Mouse (Mus musculus): Measurements from ENCODE around the gene Trpm3.

The Trpm3 gene

DNA sequence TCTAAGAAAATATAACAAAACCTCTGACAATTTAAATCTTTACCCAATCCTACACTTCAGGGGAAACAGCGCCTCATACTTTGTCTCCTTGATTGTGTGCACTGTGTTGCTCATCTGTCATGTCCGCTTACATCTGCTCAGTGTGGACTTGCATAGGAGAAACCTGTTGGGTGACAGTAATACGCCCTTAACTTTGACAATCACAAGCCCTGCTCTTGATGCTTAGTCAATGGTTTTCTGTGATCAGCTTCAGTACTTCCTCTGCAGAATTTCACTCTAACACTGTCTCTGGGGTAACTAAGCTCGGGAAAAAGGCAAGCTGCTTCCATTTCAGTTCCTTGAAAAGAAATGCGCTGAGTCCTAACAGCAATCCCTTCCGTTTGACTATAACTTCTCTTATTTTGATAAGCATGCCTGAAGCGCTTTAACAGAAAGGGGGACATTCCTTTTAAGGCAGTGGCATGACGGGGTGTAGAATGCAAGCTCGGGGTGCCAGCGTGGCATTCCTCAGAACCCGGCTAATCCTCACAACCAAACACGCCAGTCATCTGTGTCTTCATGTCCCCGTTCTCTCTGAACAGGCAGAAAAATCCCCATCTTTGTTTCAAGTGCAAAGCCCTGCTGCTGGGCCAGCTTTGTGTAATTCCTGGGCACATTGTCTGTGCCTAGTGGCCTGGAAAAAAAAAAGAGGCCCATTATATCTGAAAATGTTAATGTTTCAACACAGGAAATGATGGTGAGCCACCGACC is 517.8 kb downstream of the Trpm3 start:
- DNase-seq, result no peak

DNA sequence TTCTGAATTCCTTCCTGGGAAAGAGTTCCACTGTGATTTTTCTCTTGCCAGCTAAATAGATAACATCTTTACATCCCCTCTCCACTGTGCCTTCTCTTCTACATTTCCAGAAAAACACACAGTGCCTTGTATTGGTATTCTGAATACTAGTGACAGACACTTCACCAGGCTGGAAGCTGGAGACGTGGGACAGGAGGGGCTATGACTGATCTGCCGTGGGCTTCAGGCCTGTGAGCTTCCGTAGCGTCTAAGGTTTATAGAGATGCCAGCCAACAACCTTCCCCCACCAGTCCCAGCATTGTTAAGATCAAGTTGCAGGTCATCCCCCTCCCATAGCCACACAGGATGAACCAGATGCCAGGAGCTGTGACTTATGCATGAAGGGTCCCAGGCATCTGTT is 518.4 kb downstream of the Trpm3 start:
- no peak for DNase-seq

GRCm38 (mm10) chr19:22665401-22665800 is 526.6 kb downstream of the Trpm3 start:
- DNase-seq, result no peak

DNA sequence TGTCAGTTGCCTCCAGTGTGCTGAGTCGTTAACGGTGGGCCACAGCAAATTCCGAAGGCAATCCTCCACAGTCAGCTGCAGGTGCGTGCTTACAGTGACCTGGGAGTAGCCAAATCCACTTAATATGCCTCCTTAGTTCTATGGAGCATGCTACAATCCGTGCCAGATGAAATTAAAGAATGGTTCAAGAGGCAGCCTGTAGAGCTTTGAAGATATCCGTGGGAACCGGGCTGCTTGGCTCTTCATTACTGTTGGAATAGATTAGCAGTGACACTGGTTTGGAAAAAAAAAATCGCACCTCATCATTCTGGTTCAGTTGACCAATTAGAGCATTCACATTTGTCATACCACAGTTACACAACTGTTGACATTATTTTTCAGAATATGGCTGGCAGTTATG is 531.4 kb downstream of the Trpm3 start:
- peak; percentile 61 for DNase-seq

GRCm38 (mm10) chr19:22672892-22673291 is 534.0 kb downstream of the Trpm3 start:
- DNase-seq, result no peak

DNA sequence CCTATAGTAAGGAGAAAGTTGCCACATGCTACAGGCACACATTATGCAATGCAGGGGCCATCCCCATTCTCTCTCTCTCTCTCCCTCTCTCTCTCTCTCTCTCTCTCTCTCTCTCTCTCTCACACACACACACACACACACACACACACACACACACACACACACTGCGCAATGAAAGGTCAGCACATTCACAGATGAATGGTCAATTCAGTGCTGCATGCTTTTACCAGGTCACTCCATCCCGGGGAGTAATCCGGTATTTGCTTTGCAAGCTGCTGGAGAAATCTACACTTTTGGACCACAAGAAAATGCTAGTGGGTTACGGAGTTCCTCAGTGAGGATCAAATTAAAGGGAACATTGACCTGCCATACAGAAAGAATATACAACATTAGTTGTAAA is 537.4 kb downstream of the Trpm3 start:
- DNase-seq, result peak; percentile 63

DNA sequence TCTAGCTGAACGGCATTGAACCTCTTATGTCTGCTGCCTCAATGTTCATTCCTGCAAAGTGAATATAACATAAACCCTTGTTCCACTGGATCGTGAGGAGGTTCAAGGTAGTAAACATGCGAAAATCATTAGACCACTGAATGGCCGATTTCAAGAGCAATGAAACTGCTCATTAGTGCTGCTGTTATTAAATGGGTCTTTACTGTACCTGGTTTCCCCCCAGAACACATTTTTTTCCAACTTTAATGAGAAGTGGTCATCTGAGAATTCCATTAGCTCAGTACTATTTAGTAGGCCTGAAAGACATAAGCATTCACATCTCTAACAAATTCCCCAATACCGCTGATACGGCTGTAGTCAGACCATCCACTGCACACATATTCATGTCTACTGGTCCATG is 543.4 kb downstream of the Trpm3 start:
- DNase-seq, result no peak

- no peak for DNase-seq
Observed at GRCm38 (mm10) chr19:22691995-22692394, 553.1 kb downstream of the Trpm3 start.

- DNase-seq, result no peak
Observed at GRCm38 (mm10) chr19:22692553-22692952, 553.7 kb downstream of the Trpm3 start.

DNA sequence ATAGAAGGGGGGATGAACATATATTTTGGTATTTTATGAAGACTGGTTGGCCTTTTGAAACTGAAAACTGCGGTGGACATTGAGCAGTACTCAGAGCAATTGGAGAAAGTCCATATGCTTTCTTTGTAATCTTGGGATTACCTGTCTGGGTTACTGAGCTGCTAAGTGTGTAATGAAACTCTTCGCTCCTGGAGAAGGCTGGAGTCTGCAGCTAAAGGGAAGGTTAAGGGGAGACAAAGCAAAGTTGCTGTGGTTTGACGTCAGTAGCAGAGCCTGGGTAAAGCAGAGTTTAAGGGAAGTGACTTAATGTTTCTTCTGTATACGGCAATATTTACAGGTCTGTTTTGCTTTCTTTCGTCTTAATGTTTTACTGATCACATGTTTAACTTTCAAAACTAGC is 554.1 kb downstream of the Trpm3 start:
- no peak for DNase-seq

DNA sequence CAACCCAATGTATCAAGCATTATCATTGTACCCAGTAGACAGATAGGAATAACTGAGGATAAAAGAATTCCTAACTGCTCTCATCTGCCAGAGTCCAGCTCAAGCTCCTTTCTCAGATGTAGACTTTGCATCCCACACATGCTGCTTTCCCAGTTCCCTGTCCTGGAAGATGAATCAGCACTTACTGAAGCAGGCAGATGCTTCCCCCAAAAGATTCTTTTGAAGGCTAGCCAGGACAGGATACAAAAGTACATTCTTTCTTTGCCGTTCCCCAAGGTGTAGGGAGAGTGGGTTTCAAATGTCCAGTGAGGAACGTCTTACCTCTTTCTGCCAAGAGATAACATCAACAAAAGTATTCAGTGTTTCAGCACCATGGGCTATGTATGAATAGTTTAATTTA is 556.6 kb downstream of the Trpm3 start:
- no peak for DNase-seq

DNA sequence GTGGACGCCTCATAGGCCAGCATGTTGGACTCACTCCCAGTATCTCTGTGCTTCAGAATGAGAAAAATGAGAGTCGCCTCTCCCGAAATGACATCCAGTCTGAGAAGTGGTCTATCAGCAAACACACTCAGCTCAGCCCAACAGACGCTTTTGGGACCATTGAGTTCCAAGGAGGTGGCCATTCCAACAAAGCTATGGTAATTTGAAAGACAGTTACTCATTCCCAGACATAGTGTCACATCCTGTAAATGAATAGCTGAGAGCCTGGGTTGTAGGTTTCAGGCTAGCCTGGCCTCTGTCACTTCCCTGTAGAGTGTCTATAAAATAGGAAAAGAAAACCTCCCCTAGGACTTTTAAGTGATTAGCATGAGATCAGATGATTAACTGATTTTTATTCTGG is 559.9 kb downstream of the Trpm3 start:
- no peak for DNase-seq

GRCm38 (mm10) chr19:22700871-22701651 is 562.2 kb downstream of the Trpm3 start:
- DNase-seq, result no peak

DNA sequence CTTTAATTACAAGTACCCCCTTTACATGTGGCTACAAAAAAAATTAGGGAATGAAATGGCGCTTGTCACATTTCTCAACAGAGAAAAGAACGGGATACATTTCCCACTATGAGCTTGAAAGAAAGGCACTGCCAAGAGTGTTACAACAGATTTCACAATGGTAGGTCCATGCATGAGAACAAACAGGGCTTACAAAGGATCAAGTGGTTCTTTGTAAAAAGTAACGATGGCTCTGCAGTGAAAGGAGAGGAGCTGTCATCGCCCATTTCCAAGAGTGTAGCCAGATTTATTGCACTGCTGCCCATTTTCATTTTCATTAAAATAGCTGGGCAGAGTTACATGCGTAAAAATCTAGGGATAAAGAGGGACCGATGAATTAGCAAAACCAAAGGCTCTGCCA is 565.0 kb downstream of the Trpm3 start:
- no peak for DNase-seq

DNA sequence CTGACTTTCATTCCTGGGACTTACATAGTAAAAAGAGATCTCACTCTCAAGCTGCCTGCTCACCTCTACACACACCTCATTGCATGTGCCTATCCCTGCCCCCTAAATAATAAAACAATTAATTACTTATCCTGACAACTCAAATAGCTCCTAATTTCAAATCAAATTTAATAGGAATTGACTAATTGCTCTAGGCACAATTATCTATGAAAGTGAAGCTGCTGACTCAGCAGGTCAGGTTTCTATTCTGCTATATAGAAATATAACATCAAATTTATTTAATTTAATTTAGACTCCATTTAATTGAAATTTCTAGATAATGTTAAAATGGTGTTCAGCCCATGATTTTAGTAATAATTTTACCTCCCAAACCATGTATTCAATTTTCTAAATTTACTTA is 566.6 kb downstream of the Trpm3 start:
- DNase-seq, result no peak

DNA sequence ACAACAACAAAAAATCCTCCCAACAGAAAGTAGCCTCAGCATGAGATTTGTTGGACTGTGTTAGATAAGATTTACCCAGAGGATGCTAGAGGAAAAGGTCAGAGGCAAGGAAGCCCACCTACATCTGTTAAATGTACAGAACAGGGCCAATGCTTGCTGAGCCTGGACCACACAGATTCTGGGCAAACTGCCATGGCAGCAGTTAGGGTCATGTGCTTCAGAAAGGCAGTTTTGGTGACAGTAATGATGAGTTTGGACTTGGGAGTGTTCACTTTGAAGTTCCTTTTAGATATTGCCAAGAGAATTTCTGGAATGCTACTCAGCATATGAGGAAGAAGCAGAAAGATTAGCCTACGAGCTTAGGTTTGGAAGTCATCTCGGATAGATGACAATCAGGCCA is 580.2 kb downstream of the Trpm3 start:
- DNase-seq, result peak; percentile 58

- no peak for DNase-seq
Observed at GRCm38 (mm10) chr19:22729846-22730245, 591.0 kb downstream of the Trpm3 start.

DNA sequence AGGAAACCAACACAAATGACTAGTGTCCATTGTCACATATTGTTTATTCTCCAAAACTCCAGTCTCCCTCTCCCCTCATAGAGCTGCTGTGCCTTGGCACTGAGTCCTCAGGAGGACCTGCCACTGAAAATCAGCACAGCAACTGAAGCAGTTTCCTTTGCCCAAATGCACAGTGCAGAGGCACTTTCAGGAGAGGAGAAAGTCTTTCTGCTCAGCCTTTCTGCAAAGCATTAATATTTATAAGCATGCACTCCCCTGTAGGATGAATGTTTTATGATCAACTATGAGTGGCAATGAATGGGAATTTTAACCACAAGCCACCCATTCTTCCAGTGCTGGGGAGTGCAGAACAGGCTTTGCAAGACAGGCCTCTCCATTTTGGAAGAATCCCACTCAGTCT is 592.1 kb downstream of the Trpm3 start:
- DNase-seq, result no peak

DNA sequence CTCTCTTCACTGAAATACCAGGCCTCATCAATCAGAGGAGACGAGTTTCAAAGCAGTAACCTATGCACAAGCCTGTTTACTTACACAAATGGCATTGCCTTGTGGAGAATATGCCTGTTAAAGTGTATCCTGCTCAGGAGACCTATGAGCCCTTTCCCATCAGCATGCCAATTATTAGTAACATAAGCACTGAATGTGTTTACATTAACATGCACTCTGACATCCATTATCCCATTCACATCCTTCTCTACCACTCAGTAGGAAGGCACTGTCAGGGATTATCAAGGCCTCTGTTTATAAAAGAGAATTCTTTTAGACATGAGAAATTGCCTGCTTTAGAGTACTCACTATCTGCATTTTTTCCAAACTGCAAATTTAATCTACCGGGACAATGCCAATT is 598.0 kb downstream of the Trpm3 start:
- DNase-seq, result no peak

GRCm38 (mm10) chr19:22739240-22739639 is 600.4 kb downstream of the Trpm3 start:
- DNase-seq, result no peak

DNA sequence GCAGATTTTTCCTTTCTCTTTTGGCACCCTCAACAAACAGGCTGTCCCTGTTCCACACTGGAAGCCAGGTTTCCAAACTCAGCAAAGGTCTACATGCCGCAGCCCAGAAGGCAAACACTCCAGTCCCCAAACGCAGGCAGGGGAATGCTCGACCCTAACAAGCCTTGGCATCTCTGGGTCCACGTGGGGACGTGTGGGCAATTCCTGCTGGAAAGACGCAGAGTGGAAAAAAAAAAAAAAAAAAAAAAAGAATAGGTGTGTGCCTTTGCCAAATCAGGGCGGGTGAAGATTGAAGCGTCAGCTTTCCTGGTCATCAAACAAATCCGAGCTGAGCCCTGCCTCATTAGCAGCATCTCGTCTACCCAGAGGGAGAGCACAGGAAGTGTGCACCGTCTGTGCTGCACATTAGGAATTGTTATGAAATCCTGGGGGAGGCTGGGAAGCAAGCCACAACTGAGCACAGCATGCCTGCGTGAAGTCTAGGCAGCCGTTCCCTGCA is 614.5 kb downstream of the Trpm3 start:
- peak; percentile 96 for DNase-seq

DNA sequence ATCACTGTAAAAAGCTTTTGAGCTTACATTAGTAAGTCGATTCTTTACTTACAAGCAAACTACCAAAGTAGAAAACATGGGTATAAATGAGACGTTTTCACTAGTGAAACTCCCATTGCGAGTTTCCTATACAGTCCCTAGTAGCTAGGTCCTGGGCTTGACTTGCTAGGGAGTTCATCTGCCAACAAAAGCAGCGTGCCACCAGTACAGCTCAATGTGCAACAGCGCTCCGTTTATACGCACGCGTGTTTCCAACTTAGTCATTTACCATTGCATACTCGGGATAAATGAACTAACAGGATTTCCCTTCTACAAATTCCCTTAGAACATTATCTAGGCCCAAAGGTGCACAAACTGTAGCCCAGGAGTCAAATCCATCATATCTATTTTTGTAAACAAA is 615.2 kb downstream of the Trpm3 start:
- no peak for DNase-seq

- DNase-seq, result peak; percentile 52
Observed at GRCm38 (mm10) chr19:22754498-22754897, 615.7 kb downstream of the Trpm3 start.

DNA sequence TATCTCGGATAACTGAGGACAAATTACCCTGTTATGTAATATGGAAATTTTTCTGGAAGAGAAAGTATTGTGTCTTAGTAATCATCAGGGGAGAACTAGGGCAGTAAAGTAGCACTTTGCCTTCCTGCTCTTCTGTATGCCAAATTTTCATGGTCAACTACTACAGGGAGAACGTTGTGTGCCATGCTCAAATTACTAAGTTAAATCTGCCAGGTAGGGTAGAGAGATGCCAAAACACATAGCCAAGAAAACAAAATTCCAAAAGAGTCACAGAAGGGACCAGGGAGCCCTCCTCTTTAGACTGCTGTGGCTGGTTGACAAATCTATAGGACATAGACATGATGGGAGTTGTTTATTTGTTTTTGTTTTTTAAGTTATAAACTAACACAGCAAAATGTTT is 619.6 kb downstream of the Trpm3 start:
- peak; percentile 76 for DNase-seq
